Mouse (Mus musculus): ENCODE measurements at regions not wholly inside any gene's neighbourhood (a gene's known extent, or its start where the extent isn't known, plus 50 kb on each side); places are given as distances from the start of the nearest gene placed in this dataset.

GRCm38 (mm10) chr11:6785471-6785870, 52.0 kb downstream of the Gm11983 start:
- DNase-seq (ENCODE audit: low spot score in 2 of 2): no peak

GRCm38 (mm10) chr11:6782826-6783225, 54.6 kb downstream of the Gm11983 start:
- DNase-seq (ENCODE audit: low spot score in 2 of 2): no peak

- DNase-seq (ENCODE audit: low spot score in 2 of 2): no peak
Observed at GRCm38 (mm10) chr11:6779752-6780151, 57.7 kb downstream of the Gm11983 start.

GRCm38 (mm10) chr11:6778596-6779360, 58.7 kb downstream of the Gm11983 start:
- DNase-seq (ENCODE audit: low spot score in 2 of 2): no peak

GRCm38 (mm10) chr11:6777566-6777965, 59.9 kb downstream of the Gm11983 start:
- no peak for DNase-seq (ENCODE audit: low spot score in 2 of 2)

- DNase-seq (ENCODE audit: low spot score in 2 of 2): no peak
Observed at GRCm38 (mm10) chr11:6774656-6775055, 62.8 kb downstream of the Gm11983 start.

GRCm38 (mm10) chr11:6773951-6774350, 63.5 kb downstream of the Gm11983 start:
- DNase-seq (ENCODE audit: low spot score in 2 of 2): no peak

- DNase-seq (ENCODE audit: low spot score in 2 of 2): no peak
Observed at GRCm38 (mm10) chr11:6773364-6773763, 64.1 kb downstream of the Gm11983 start.

GRCm38 (mm10) chr11:6769437-6769765, 68.1 kb downstream of the Gm11983 start:
- no peak for DNase-seq (ENCODE audit: low spot score in 2 of 2)

GRCm38 (mm10) chr11:6768599-6769436, 68.6 kb downstream of the Gm11983 start:
- DNase-seq (ENCODE audit: low spot score in 2 of 2): peak; percentile 75 to 87

GRCm38 (mm10) chr11:6766725-6767124, 70.7 kb downstream of the Gm11983 start:
- DNase-seq (ENCODE audit: low spot score in 2 of 2): peak; percentile 30 to 57

GRCm38 (mm10) chr11:6765333-6765957, 72.0 kb downstream of the Gm11983 start:
- DNase-seq (ENCODE audit: low spot score in 2 of 2): peak; percentile 69 to 79

- DNase-seq (ENCODE audit: low spot score in 2 of 2): no peak
Observed at GRCm38 (mm10) chr11:6764186-6764585, 73.3 kb downstream of the Gm11983 start.

GRCm38 (mm10) chr11:6763001-6763400, 74.5 kb downstream of the Gm11983 start:
- DNase-seq (ENCODE audit: low spot score in 2 of 2): no peak

- DNase-seq (ENCODE audit: low spot score in 2 of 2): no peak
Observed at GRCm38 (mm10) chr11:6761876-6762628, 75.4 kb downstream of the Gm11983 start.

- DNase-seq (ENCODE audit: low spot score in 2 of 2): no peak
Observed at GRCm38 (mm10) chr11:6759578-6759977, 77.9 kb downstream of the Gm11983 start.

GRCm38 (mm10) chr11:6739439-6739838, 81.1 kb downstream of the Ramp3 start:
- DNase-seq (ENCODE audit: low spot score in 2 of 2): peak in 1 of 2 experiments; percentile 14

GRCm38 (mm10) chr11:6738581-6738980, 80.3 kb downstream of the Ramp3 start:
- DNase-seq (ENCODE audit: low spot score in 2 of 2): no peak

GRCm38 (mm10) chr11:6738163-6738562, 79.8 kb downstream of the Ramp3 start:
- DNase-seq (ENCODE audit: low spot score in 2 of 2): peak in 1 of 2 experiments; percentile 10

GRCm38 (mm10) chr11:6734746-6735430, 76.6 kb downstream of the Ramp3 start:
- peak in 1 of 2 experiments; percentile 14 for DNase-seq (ENCODE audit: low spot score in 2 of 2)

GRCm38 (mm10) chr11:6731505-6731904, 73.2 kb downstream of the Ramp3 start:
- DNase-seq (ENCODE audit: low spot score in 2 of 2): peak in 1 of 2 experiments; percentile 9
